Mouse (Mus musculus): Measurements from ENCODE around the gene Ltv1.
"Not testable (repeated sequence)": the region's sequence is repeated elsewhere in the genome, so short reads cannot be mapped to it uniquely, and the experiment has no call there.

GRCm38 (mm10) chr10:13193496-13193895, 528 bp upstream of the Ltv1 start:
- not testable (repeated sequence) for TF ChIP-seq GATA1, TAL1 (IDR thresholded peaks at IDR 0.05; ENCODE audit: low read length)
